Mouse (Mus musculus) adipocyte (in vitro differentiated cells): ENCODE data around the gene Gal3st3.
"Not testable (repeated sequence)": the region's sequence is repeated elsewhere in the genome, so short reads cannot be mapped to it uniquely, and the experiment has no call there.

Experiments
- DNase-seq: peaks from one replicate; pipeline ENCODE4 v3.0.0-alpha.2; 2016; ENCODE audit warnings: low spot score

The Gal3st3 gene

DNA sequence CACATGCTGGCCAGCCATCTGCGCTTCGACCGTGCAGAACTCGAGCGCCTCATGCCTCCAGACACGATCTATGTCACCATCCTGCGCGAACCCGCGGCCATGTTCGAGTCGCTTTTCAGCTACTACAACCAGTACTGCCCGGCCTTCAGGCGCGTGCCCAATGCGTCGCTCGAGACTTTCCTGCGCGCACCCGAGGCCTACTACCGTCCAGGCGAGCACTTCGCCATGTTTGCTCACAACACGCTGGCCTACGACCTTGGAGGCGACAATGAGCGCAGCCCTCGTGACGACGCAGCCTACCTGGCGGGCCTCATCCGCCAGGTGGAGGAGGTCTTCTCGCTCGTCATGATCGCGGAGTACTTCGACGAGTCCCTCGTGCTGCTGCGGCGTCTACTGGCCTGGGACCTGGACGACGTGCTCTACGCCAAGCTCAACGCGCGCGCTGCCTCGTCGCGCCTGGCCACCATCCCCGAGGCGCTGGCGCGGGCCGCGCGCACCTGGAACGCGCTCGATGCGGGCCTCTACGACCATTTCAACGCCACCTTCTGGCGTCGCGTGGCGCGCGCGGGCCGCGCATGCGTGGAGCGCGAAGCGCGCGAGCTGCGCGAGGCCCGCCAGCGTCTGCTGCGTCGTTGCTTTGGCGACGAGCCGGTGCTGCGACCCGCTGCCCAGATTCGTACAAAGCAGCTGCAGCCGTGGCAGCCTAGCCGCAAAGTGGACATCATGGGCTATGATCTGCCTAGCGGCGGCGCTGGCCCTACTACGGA lies 9.0 kb downstream of the Gal3st3 start:
- no peak for DNase-seq

DNA sequence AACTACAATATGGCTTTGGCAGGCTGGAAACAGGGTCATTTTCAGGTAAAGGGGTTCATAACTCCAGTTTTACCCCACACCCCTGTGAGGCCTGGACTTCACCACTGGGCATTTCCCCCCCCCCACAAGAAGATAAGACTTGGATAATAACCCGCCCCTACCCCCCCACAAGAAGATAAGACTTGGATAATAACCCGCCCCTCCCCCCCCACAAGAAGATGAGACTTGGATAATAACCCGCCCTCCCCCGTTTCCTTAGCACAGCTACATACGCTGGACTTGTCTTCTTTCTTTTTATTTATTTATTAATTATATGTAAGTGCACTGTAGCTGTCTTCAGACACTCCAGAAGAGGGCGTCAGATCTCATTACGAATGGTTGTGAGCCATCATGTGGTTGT lies 10.9 kb downstream of the Gal3st3 start:
- DNase-seq: no peak

DNA sequence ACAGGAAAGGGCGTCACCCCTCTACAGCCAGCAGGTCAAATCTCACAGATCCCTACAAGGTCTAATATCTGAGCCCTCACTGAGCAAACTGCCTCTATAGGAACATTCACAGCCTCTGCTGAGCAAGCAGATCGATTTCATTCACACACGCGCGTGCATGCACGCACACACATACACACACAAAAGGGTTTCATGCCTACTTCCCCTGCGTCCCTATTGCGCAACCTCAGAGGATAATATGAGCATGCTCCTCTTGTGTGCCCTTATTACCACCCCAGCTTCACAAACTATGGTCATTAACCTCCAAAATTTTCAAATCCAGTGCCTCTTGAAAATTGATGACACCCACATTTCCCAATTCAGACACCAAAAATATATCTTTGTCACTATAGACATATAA lies 15.1 kb downstream of the Gal3st3 start:
- no peak for DNase-seq

DNA sequence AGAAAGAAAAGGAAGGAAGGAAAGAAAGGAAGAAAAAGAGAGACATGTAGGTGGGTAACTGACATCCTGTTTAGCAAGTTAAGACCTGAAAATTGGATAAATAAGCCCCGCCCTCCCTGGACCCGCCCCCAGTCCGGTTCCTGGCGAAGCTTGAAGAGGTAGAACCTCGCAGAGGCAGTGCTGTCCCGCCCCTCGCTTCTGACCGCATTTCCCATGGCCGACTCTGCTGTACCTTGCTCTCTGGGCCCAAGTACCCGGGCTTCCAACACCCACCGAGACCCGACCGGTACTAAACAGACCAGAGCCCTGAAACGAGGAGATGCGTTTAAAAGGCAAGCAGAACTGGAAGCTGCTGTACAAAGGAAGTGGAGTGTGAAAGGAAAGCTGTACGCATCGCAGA lies 25.7 kb downstream of the Gal3st3 start:
- no peak for DNase-seq

DNA sequence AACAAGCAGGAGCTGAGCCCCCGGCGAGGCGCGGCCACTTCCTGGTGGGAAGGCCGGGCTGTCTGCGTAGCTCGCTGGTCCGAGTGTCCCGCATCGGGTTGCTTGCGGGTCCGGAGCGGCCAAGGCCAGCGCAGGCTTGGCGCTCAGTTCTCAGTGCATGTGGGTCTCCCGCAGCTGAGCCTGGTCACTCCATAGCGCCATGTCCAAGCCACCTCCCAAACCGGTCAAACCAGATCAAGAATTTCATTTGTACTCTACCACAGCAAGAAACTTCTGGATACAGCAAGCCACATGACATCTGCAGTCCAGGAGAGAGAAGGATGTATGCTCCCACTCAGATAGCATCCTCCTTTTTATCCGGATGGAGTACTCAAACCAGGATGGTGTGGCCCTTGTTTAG lies 29.8 kb downstream of the Gal3st3 start:
- DNase-seq: no peak

DNA sequence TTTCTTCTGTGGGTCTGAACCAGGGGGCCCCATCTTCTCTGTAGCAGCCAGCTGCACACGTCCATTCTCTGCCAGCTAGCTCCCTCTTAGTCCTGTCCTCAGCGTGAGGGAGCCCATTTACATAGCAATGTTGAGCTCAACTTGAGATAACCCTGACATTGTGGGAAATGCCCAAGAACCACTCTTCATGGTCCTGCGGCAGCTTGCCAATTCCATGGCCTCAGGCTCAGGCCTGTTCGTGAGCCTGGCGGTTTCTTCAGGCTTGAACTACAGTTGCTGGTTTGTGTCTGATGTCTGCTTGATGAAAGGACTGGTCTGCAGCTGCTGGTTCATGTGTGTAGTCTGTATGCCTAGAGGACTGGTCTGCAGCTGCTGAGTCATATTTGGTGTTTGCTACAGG lies 36.6 kb downstream of the Gal3st3 start:
- DNase-seq: no peak

DNA sequence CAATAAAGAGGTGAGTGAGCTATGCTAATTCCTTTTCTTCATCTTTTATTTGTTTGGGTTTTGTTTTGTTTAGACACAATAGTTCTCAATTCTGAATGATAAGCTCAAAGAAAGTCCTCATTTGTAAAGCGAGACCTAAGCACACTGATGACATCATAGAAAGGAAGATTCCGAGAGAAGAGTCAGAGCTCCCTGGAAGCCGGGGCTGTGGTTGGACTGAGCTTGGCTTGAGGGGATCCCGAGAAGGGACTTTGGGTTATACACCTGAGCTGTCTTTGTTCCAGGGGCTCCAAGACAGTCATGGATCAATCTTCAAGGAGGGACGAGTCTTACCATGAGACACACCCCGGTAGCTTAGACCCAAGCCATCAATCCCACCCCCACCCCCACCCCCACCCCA lies 37.3 kb downstream of the Gal3st3 start, which contains the start of gene Catsper1:
Gene Catsper1, plus strand, starts transcription at position 301 of the 400 bp plus-strand sequence.
- DNase-seq: no peak

DNA sequence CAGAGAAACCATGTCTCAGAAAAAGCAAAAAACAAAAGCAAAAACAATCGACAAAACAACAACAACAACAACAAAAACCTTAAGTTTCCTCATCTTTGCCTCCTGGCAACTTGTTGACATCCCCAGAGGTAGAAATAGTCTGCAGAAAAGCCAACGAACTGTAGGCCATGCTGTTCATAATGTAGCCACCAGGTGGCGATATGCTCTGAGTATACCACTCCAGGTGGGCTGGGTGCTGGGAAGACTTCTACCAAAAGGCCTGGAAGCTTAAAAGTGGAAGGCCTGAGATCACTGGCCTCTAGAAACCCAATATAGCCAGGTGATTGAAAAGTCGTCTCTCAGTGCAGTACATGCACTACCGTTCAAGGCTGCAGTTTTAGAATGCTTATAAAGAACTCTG lies 39.8 kb downstream of the Gal3st3 start:
- DNase-seq: peak; percentile 76

DNA sequence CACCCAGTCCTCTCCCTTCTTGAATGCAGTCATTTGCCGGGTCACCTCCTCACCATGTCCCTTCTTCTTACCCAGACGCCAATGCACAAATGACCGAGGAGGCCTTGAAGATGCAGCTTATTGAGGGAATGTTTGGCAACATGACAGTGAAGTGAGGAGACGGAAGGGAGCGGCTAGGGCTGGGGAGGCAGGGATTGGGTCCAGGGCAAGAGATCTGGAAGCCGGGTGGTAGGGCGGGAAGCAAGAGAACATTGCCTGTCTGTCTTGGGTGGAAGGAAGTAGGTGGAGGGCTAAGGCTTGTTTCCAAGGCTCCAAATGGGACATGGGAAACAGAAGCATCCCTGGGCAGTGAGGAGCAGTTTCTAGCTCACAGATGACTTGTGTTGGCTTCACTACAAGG lies 43.2 kb downstream of the Gal3st3 start:
- no peak for DNase-seq

DNA sequence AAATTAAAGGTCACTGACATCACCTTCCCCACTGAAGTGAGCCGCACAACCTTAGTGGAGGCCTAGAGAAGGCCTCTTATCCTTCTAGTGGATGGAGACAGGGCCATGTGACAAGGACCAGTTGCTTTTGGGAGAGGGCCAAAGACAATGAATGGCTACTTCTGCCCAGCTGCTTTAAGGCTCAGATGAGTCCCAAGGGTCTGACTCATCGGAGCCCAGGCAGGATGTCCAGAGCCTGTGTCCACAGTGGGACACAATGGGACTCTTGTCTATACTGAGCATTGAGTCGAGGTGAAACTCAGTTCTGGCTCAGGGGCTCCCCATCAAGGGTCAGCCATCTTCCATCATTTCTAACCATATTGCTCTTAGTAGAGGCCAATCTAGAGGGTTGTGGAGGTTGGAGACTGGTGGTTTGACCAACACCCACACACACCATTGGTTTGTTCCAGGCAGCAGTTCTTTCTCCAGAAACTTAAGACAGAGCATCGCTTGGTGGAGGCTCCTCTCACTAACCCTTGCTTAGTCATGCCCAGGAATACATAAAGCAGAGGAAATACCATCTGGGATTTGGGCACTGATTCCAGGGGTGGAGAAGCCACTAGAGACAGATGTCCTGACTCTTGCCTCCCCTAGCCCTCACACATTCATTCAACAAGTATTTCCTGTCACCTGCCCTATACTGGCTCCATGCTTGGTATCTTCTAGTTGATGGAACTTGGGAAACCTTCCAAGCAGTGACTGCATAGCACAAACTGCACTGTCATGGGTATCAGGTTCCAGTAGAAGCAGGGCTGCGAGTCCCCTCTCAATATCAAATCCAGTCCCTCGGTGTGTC lies 47.4 kb downstream of the Gal3st3 start:
- peak; percentile 78 for DNase-seq

DNA sequence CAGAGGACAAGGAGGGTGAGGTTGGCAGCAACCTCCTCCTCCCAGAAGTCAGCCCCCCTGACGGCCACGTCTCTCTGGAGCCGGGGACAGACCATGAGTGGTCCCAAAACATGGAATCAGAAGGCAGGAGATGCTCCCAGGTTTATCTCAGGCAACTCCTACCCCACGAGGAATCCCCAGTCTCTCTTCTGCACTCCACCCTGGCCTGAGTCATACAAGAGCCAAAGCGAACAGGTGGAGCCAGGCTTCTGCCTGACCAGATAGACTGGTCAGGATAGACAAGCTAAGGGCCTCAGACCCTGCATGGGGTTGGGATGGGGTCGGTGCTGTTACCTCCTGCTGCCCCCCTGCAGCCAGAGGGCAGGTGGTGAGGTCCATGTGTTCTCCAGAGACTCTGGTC lies 49.9 kb downstream of the Gal3st3 start:
- DNase-seq: no peak

DNA sequence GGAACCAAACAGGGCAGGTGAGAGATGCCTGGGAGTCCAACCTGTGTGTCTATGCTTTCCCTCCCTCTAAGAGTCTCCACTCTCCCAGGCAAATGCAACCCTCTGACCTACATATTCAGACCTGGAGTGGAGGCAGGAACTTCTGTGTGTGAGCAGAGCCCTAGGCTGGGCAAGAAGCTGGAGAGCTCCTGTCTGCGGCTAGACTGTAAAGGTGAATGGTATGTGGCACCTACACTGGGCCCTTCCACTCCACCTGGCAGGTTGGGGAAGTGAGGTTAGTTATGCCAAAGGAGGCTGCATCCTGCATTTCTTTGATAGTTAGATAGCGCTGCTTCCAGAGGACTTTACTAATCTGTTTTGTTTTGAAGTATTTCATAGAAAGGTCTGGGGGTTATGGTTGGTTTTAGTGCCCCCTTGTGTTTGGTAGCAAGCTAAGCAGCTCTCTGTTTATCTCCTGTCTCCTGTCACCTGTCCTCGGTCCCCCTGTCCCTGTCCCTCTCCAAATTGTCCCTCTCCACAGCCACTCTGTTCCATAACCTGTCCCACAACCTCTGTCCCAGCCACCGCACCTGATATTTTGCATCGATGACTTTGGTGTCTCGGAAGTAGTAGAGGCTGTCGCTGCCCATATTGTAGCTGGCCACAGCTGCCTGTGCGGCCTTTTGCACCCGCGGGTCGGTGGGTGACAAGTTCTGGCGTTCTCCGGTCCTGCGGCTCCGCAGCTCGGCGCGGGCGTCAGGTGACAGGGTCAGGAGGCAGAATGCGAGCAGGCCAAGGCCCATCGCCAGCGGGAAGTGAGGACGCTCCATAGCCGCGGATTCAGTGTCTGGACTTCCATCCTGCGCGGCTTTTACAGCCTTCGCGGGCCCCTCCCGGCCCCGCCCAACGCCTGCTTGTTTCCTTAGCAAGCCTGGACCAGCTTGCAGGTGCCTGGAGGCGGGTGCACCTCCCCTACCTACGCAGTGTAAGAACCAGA lies 50.7 kb downstream of the Gal3st3 start:
- DNase-seq: peak; percentile 28

DNA sequence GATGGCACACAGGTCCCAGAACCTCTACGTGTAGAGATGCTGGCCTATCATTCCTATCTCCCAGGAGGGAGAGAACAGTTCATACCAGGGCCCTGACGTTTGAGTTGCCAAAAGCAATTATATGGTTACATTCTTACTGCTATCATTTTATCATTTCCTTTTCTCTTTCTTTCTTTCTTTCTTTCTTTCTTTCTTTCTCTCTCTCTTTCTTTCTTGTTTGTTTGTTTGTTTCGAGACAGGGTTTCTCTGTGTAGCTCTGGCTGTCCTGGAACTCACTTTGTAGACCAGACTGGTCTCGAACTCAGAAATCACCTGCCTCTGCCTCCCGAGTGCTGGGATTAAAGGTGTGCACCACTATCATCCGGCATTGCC lies 51.4 kb downstream of the Gal3st3 start, which contains the start of gene Cst6:
Gene Cst6, minus strand, starts transcription at position 73 of the 372 bp plus-strand sequence.
- DNase-seq: not testable (repeated sequence)

DNA sequence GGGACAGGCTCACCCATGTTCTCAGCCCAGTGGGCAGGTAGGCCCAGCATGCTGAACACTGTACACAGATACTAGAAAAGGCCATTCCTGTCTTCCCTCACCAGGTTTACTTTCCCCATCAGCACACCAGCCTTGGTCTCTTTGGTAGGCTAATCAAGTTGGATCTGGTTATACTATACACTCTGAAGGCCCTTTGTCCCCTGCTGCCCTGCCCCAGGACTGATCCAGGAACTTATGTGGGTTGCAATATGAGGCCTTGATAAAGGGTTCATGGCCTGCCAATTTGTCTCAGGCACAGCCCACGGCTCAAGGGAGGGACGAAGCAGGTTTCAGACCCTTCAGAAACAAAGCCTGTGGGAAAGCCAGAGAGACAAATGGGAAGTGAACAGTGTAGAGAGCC lies 55.5 kb downstream of the Gal3st3 start:
- no peak for DNase-seq

DNA sequence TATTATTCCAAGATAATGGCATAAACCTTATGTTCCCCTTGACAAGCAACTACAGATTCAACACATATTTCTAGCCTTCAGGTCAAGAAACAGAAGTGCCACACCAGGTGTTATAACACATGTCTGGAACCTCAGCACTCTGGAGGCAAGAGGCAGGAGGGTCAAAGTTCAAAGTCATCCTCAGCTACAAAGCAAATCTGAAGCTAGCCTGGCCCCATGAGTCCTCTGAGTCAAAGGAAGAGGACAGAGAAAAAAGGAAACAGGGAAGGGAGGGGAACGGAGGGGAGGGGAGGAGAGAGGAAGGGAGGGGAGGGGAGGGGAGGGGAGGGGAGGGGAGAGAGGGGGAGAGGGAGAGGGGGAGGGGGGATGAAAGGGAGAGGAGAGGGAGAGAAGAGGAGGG lies 57.9 kb downstream of the Gal3st3 start:
- no peak for DNase-seq
